Mouse (Mus musculus): ENCODE data around the gene Hacl1. TPM values are rescaled to one million over a fixed set of nuclear protein-coding genes. Genes with fewer than 3 reads are reported as not detected.

Hacl1 gene
- polyA plus RNA-seq, 1 experiment from 2014 or later = 9.7 TPM

DNA sequence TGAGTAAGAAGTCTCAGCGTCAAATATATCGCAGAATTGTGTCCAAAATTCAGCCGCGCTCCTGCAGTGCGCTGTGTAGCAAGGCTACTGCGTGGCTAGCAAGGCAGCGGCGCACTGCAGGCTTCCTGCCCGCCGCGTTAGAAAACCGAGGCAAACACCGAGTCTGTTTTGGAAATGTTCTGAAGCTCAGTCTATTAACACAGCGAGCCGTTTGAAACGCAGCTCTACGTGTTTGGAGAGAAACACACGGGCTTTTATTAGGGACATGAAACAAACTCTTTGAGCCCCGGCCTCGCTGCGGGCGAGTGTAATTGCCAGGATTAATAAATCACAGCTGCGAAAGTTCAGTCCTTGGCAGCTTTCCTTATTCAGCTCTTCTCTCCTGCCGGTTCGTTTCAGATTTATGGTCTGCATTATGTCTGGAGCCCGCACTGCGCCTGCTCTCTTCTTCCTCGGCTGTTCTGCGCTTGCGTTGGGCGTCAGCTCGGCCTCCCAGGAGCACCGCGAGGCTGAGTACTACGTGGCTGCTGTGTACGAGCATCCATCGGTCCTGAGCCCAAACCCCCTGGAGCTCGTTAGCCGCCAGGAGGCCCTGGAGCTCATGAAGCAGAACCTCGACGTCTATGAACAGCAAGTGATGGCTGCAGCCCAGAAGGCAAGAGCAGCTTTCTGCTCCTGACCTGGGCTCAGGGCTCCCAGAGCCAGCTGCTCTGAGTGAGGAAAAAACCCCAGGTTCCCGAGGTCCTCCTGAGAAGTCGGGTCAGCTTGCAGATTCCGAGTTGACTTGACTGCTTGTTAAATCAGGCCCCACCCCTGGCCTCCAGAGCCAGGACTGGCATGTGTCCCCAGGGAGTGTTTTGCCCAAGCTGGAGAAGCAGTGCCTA lies 20.8 kb upstream of the Hacl1 start:
- Histone ChIP-seq H3K9me3 (replicated peaks) (no peaks in the 10 kb centered on the region), H3K36me3 (peaks cover 3% of the 10 kb centered on the region; the same call in 1 of the 2 replicates), H3K27ac (peak overlapping the region; percentile 95), H3K4me3 (peak overlapping the region; percentile 40), H3K27me3 (no peaks in the 10 kb centered on the region), H3K4me1 (replicated peaks) (peaks cover 77% of the 10 kb centered on the region), H3K9ac (peak overlapping the region; percentile 46), H3K4me2 (peak overlapping the region; percentile 56)
- WGBS = 8% methylated on average over 44 of the region's 44 CpGs
- peak; percentile 73 for ATAC-seq (replicated peaks; ENCODE audit: insufficient number of reproducible peaks, insufficient read depth, low FRiP score, low read depth)

DNA sequence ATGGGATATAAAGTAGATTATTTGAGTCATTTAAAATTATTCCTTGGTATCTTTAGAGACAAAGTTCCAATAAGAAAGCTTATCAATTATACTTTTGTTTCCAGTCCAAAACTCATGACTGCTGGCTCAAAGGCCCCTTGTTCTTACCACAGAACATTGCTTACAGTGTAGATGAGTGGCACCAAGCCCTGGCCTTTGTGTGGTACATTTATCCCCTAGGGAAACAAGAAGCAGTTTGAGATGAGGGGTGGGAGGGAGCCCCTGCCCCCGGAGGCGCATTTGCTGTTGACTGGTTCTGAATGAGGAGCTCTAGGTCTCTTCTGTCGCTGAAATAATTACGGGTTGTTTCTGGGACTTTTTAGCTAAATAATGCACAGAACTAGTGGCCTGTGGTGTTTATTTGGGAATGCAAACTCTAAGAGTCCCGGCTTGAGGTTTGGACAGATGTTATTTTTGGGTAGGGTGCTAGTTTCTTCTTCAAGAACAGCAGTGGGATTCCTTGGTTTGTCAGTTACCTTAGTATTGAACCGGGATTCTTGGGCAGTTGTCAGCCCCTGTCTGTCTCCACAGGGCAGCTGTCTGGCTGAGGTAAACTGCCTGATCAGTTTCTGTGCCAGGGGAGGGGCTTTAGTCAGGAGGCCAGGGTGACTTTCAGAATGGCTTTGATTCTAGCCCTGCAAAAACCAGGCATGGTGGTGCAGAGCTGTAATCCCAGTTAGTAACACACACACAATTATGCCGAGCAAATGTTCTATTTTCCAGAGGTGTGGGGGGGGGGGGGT lies 19.4 kb upstream of the Hacl1 start:
- H3K9ac ChIP-seq = no peak overlapping the region
- no peak overlapping the region for H3K4me2 ChIP-seq
- H3K4me3 ChIP-seq = no peak overlapping the region
- no peaks in the 10 kb centered on the region for H3K36me3 ChIP-seq
- WGBS = 63% methylated on average over 7 of the region's 7 CpGs
- no peaks in the 10 kb centered on the region for H3K27me3 ChIP-seq
- no peaks in the 10 kb centered on the region for H3K9me3 ChIP-seq (replicated peaks)
- ATAC-seq (replicated peaks; ENCODE audit: insufficient number of reproducible peaks, insufficient read depth, low FRiP score, low read depth) = no peak
- peak overlapping the region; percentile 95 for H3K27ac ChIP-seq
- H3K4me1 ChIP-seq (replicated peaks) = peaks cover 77% of the 10 kb centered on the region

DNA sequence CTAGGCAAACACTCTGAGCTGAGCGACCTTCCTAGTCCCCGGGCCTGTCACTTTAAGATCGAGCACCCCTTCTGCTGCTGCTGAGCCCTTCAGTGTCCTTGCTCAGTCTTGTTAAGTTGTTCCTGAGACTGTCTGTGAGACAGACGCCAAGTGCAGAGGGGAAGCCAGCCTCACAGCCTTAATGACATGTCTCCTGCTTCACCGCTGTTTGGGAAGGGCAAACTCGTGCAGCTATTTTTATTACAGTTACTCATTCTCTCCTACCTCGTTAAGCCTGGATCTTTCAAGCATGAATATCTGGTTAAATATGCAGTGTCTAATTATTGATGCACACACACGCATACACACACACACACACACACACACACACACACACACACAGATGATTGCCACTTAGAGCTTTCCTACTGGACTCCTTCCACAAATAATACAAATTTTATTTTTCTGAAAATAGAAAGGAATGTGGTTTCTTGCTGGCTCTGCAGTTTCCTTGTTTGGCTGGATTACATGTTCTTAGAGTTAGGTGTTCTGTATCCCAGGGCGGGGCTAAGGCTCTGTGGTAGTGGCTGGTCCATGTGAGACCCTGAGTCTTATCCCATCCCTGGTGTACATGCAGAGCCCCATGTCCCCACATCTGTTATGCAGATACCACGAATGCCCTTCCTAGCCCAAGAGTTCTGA lies 18.6 kb upstream of the Hacl1 start:
- Histone ChIP-seq H3K9me3 (replicated peaks) (no peaks in the 10 kb centered on the region), H3K4me1 (replicated peaks) (peaks cover 72% of the 10 kb centered on the region), H3K4me2 (0 out of 2 replicates have a peak overlapping the region, but pooled peaks have one; percentile 13), H3K36me3 (no peaks in the 10 kb centered on the region), H3K9ac (peak overlapping the region; percentile 11; the same call in 1 of the 2 replicates), H3K27ac (peak overlapping the region; percentile 95), H3K27me3 (no peaks in the 10 kb centered on the region), H3K4me3 (no peak overlapping the region)
- ATAC-seq (replicated peaks; ENCODE audit: insufficient number of reproducible peaks, insufficient read depth, low FRiP score, low read depth) = peak; percentile 52
- WGBS = 19% methylated on average over 10 of the region's 10 CpGs

DNA sequence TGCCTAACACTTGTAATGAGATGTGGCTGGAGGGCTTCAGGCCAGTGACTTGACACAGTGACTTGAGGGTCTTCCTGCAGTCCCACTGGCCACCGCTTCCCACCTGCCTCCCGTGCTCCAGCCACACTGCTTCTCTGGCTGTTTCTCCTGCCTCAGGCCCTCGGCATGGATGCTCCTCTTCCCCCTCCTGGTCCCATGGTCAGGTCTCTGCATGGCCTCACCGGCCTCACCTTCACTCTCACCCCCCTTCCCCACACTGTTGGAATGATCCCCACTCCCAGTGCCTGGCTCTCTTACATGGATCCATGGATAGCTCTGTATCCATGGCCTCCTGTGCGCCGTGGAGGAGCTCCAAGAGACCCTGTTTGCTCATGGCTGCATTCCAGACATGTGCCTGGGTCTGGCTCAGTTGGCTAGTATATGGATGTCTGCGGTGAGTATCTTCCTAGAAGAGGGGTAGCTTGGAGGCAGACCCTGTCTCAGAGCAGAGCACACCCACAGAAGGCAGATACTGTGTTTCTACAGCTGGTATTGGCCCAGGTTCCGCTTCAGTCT lies 17.1 kb upstream of the Hacl1 start:
- Histone ChIP-seq H3K4me1 (replicated peaks) (peaks cover 61% of the 10 kb centered on the region), H3K4me2 (no peak overlapping the region), H3K27me3 (no peaks in the 10 kb centered on the region), H3K9ac (no peak overlapping the region), H3K9me3 (replicated peaks) (no peaks in the 10 kb centered on the region), H3K36me3 (no peaks in the 10 kb centered on the region), H3K4me3 (no peak overlapping the region), H3K27ac (peak overlapping the region; percentile 95)
- no peak for ATAC-seq (replicated peaks; ENCODE audit: insufficient number of reproducible peaks, insufficient read depth, low FRiP score, low read depth)
- 90% methylated on average over 8 of the region's 8 CpGs for WGBS

DNA sequence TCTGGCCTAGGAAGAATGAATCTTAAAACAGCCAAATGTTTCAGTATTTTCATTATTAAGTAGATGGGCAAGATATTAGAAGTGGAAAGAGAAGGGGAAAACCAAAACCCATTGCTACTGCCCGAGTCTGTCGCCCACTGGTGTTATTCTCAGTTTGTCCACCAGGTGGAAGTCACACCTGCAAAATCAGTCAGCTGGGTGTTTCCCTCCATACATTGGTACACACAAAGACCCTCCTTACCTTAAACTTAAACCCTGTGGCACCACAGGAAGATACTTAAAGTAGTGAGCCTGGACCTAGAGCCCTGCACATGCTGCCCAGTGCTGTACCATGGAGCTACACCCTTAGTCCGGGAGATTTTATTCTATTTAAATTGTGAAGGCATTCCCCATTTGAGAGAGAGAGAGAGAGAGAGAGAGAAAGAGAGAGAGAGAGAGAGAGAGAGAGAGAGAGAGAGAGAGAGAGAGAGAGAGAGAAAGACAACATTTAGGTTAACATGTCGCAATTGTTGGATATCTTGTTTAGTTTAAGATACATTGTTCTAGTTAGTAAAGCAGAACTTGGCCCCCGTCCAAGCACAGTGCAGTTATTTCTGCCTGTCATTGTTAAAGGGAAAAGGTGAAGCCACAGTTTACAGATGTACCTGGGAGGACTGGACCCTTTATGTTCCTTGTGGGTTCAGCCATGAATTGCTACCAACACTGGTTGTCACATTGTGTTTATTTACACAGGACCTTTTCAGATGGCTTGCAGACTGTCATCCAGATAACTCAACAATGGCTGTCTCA lies 16.0 kb upstream of the Hacl1 start:
- Histone ChIP-seq H3K4me1 (replicated peaks) (peaks cover 56% of the 10 kb centered on the region), H3K4me2 (no peak overlapping the region), H3K9ac (no peak overlapping the region), H3K27ac (peak overlapping the region; percentile 95), H3K36me3 (no peaks in the 10 kb centered on the region), H3K27me3 (no peaks in the 10 kb centered on the region), H3K9me3 (replicated peaks) (no peaks in the 10 kb centered on the region), H3K4me3 (no peak overlapping the region)
- WGBS = 18% methylated on average over 5 of the region's 5 CpGs
- no peak for ATAC-seq (replicated peaks; ENCODE audit: insufficient number of reproducible peaks, insufficient read depth, low FRiP score, low read depth)

DNA sequence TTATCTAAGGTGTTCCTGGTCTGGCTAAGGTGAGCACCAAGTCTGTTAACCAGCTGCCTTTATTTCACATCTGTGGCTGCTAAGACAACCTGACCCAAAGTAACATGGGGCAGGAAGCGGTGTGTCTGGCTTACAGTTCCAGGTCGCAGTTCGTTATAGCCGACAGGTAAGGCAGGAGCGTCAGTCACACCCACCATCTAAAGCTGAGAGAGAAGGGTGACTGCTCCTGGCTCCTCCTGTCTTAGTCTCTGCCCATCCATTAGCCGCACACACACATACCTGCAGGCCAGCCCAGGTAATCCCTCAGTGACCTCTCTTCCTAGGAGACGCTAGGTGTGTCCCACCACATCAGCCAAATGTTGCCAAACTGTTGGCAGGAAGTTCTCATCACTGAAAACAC lies 15.3 kb upstream of the Hacl1 start:
- Histone ChIP-seq H3K36me3 (no peaks in the 10 kb centered on the region), H3K27ac (no peak overlapping the region), H3K27me3 (no peaks in the 10 kb centered on the region), H3K4me1 (replicated peaks) (peaks cover 53% of the 10 kb centered on the region), H3K4me3 (no peak overlapping the region), H3K9me3 (replicated peaks) (no peaks in the 10 kb centered on the region), H3K4me2 (no peak overlapping the region), H3K9ac (no peak overlapping the region)
- 65% methylated on average over 7 of the region's 7 CpGs for WGBS
- no peak for ATAC-seq (replicated peaks; ENCODE audit: insufficient number of reproducible peaks, insufficient read depth, low FRiP score, low read depth)

DNA sequence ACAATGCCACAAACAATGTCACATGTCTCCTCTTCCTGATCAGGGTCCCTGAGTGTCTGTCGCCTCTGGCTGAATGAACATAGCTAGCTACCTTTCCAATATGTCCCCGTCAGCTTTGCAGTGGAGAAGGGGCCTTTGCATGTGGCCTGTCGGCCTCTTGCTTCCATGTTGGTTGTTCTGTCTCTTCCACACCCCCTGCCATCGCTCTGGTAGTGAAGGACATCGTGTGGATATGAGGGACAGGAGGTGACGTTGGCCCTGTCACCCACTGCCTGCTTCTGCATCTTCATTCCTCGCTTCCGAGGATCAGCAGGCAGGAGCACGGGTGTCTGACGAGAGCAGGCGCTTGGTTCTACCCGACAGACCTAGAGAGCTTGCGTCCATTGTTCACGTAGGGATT lies 14.3 kb upstream of the Hacl1 start:
- no peaks in the 10 kb centered on the region for H3K9me3 ChIP-seq (replicated peaks)
- no peak for ATAC-seq (replicated peaks; ENCODE audit: insufficient number of reproducible peaks, insufficient read depth, low FRiP score, low read depth)
- H3K27ac ChIP-seq = no peak overlapping the region
- H3K4me2 ChIP-seq = no peak overlapping the region
- no peaks in the 10 kb centered on the region for H3K36me3 ChIP-seq
- H3K9ac ChIP-seq = no peak overlapping the region
- WGBS = 79% methylated on average over 14 of the region's 14 CpGs
- H3K27me3 ChIP-seq = no peaks in the 10 kb centered on the region
- no peak overlapping the region for H3K4me3 ChIP-seq
- H3K4me1 ChIP-seq (replicated peaks) = peaks cover 44% of the 10 kb centered on the region

DNA sequence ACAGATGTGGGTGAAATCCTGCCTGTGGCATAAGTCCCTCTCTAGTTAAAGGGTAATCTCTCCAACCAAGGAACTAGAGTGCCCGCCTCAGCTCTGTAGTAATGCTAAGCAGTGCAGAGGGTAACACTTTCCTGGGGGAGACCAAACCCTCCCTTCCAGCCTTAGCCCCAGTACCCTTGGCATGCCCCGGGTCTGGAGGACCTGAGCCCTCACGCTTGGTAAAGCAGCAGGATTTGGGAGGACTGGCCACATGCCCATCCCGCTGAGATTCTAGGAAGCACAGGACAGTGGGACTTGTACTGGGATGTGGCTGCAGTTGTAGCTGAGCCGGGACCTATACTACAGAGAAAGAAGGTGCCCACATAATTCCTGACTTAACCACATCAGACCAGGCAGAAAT lies 13.7 kb upstream of the Hacl1 start:
- 83% methylated on average over 5 of the region's 5 CpGs for WGBS
- Histone ChIP-seq H3K4me1 (replicated peaks) (peaks cover 39% of the 10 kb centered on the region), H3K27me3 (no peaks in the 10 kb centered on the region), H3K36me3 (no peaks in the 10 kb centered on the region), H3K27ac (no peak overlapping the region), H3K9me3 (replicated peaks) (no peaks in the 10 kb centered on the region), H3K9ac (no peak overlapping the region), H3K4me2 (no peak overlapping the region), H3K4me3 (no peak overlapping the region)
- ATAC-seq (replicated peaks; ENCODE audit: insufficient number of reproducible peaks, insufficient read depth, low FRiP score, low read depth) = no peak

DNA sequence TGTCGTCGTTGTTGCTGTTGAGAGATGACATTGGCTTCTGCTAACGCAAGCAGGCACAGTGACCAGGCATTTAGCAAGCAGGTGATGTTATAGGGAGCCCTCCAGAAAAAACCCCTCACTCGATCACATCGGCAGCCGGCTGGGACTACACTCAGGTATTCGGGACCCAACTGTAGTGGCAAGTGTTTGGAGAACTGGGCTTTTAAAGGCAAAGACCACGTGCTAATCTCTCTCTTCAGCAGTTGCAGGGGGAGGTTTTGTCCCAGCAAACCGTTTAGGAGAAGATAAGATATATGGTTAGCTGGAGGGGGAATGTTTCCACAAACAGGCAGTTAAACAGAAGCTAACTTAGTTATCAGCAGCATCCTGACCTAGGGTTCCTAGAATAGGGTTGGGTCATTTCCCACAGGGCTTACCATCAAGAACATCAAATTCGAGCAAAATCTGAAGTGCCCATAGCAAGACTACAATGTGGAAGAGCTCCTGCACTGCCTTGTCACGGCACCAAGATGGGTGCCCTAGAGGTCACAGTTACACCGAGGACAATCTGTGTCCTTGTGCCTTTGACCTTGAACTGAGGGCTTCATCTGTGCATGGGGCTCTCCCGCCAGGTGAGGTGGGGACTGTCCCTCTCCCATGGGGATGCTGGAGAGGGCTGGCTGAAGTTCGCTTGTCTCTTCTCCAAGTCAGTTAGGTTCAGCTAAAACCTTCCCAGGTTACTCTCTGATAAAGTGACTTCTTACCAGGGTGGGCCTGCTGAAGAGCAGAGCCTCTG lies 12.2 kb upstream of the Hacl1 start:
- H3K27ac ChIP-seq = no peak overlapping the region
- ATAC-seq (replicated peaks; ENCODE audit: insufficient number of reproducible peaks, insufficient read depth, low FRiP score, low read depth) = no peak; the same call in 1 of the 2 replicates

DNA sequence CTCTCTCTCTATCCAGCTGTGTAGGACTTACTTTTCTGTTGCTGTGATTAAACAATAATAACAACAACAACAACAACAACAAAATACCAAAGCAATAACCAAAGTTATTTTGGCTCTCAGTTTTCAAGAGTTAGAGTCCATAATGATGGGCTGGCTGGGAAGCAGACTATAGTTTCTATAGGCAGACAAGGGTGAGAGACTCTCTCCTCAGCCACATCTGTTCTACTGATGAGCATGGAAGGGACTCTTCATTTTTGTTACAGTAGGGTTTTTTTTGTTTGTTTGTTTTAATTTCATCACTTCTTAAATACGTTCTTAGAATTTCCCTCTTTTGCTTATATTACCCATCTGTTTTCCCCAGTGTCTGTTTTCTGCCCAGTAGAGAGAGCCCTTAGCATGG lies 11.5 kb upstream of the Hacl1 start:
- no peak for ATAC-seq (replicated peaks; ENCODE audit: insufficient number of reproducible peaks, insufficient read depth, low FRiP score, low read depth)
- 90% methylated on average over 1 of the region's 1 CpGs for WGBS
- no peak overlapping the region for H3K27ac ChIP-seq
- no peak overlapping the region for H3K4me3 ChIP-seq
- H3K9me3 ChIP-seq (replicated peaks) = no peaks in the 10 kb centered on the region
- H3K36me3 ChIP-seq = no peaks in the 10 kb centered on the region
- H3K4me2 ChIP-seq = no peak overlapping the region
- H3K4me1 ChIP-seq (replicated peaks) = peaks cover 21% of the 10 kb centered on the region
- no peaks in the 10 kb centered on the region for H3K27me3 ChIP-seq
- no peak overlapping the region for H3K9ac ChIP-seq

More for the DNA sequence above, 12.2 kb upstream of the Hacl1 start:
- Histone ChIP-seq H3K4me1 (replicated peaks) (peaks cover 27% of the 10 kb centered on the region), H3K27me3 (no peaks in the 10 kb centered on the region), H3K9ac (no peak overlapping the region), H3K36me3 (no peaks in the 10 kb centered on the region), H3K4me3 (no peak overlapping the region), H3K9me3 (replicated peaks) (no peaks in the 10 kb centered on the region), H3K4me2 (no peak overlapping the region)
- WGBS = 55% methylated on average over 14 of the region's 14 CpGs
